Comparison of ENCODE assay signal across 12 mouse cellular contexts in genomic region chr2:165323484-165323883, GRCm38 (mm10). TPM values are rescaled to one million over a fixed set of nuclear protein-coding genes. Genes with fewer than 3 reads are reported as not detected.
A peak's percentile ranks its signal among the peaks of the same experiment; 100 is the strongest.
DNase-seq lines count a peak whose midpoint lies in the region; ATAC-seq and TF ChIP-seq lines count a peak whose summit lies in the region.
"Had no signal": no experiment of that assay in that cellular context is flagged by ENCODE, and none has a peak within 500 bp of the region (broad histone marks: within the 10 kb centered on the region; RNA-seq: fewer than 3 reads in every experiment).

No protein-coding gene starts in this region.

- no peak overlapping the region for H3K4me2 ChIP-seq in midbrain, embryonic 11.5 days
- no peak overlapping the region for H3K4me2 ChIP-seq in midbrain, postnatal 0 days (ENCODE audit: low read depth, low read length, poor library complexity, severe bottlenecking)
- 0 out of 2 replicates have a peak overlapping the region, but pooled peaks have one; percentile 72 for H3K4me2 ChIP-seq in midbrain, embryonic 16.5 days (ENCODE audit: low read length)
- H3K4me2 ChIP-seq in liver, postnatal 0 days (ENCODE audit: low read depth, low read length) = no peak overlapping the region

- TF ChIP-seq EP300 in liver, postnatal 0 days (IDR thresholded peaks at IDR 0.05; ENCODE audit: low read depth) = no peak

- DNase-seq in cerebellum, adult 11-12 months = peak; percentile 60
- DNase-seq in cerebellum, adult 8-10 months = no peak
- DNase-seq in kidney, adult 2 months = no peak
- DNase-seq in kidney, adult 18-20 months = no peak
- peak; percentile 54 for DNase-seq in midbrain, embryonic 11.5 days (ENCODE audit: low spot score, missing footprints)
- DNase-seq in midbrain, postnatal 0 days (ENCODE audit: low spot score) = no peak
- DNase-seq in liver, postnatal 0 days = no peak
- DNase-seq: gastrocnemius, postnatal 10 days; thymus, postnatal 4 days had no signal

- TF ChIP-seq CTCF in kidney, adult 2 months (conservative IDR thresholded peaks at IDR 0.05; ENCODE audit: insufficient read depth, insufficient read length, low read depth, low read length) = no peak
- no peak for TF ChIP-seq CTCF in midbrain, postnatal 0 days (IDR thresholded peaks at IDR 0.05)
- TF ChIP-seq CTCF in liver, postnatal 0 days (IDR thresholded peaks at IDR 0.05; ENCODE audit: low read depth) = no peak

- peaks cover 18% of the 10 kb centered on the region for H3K4me1 ChIP-seq in kidney, adult 2 months (ENCODE audit: control insufficient read depth, insufficient read depth, low read length)
- peaks cover 50% of the 10 kb centered on the region for H3K4me1 ChIP-seq in midbrain, embryonic 11.5 days (ENCODE audit: control insufficient read depth, insufficient read depth, low read length)
- H3K4me1 ChIP-seq in midbrain, postnatal 0 days (ENCODE audit: insufficient read depth, low read length) = peaks cover 23% of the 10 kb centered on the region
- peaks cover 53% of the 10 kb centered on the region for H3K4me1 ChIP-seq in midbrain, embryonic 16.5 days (ENCODE audit: control insufficient read depth, insufficient read depth, low read length)
- H3K4me1 ChIP-seq in liver, postnatal 0 days (ENCODE audit: insufficient read depth) = peaks cover 75% of the 10 kb centered on the region

- H3K9ac ChIP-seq in midbrain, embryonic 11.5 days (ENCODE audit: low read length) = no peak overlapping the region; the same call in 1 of the 2 replicates
- H3K9ac ChIP-seq in midbrain, postnatal 0 days (replicated peaks; ENCODE audit: low read length, poor library complexity, severe bottlenecking) = no peak overlapping the region
- H3K9ac ChIP-seq in midbrain, embryonic 16.5 days (ENCODE audit: low read depth, low read length) = no peak overlapping the region
- H3K9ac ChIP-seq in liver, postnatal 0 days (replicated peaks) = no peak overlapping the region

- H3K27me3 ChIP-seq in kidney, adult 2 months (replicated peaks; ENCODE audit: control insufficient read depth, insufficient read depth, low read length) = no peaks in the 10 kb centered on the region
- no peaks in the 10 kb centered on the region; the same call in 1 of the 2 replicates for H3K27me3 ChIP-seq in midbrain, embryonic 11.5 days (ENCODE audit: control insufficient read depth, insufficient read depth, low read length)
- H3K27me3 ChIP-seq in midbrain, postnatal 0 days (ENCODE audit: insufficient read depth, low read length) = no peaks in the 10 kb centered on the region
- no peaks in the 10 kb centered on the region for H3K27me3 ChIP-seq in midbrain, embryonic 16.5 days (ENCODE audit: control insufficient read depth, insufficient read depth, low read depth, low read length)
- no peaks in the 10 kb centered on the region for H3K27me3 ChIP-seq in liver, postnatal 0 days (ENCODE audit: insufficient read depth, low read length)

- no peak overlapping the region for H3K4me3 ChIP-seq in kidney, adult 2 months (ENCODE audit: insufficient read depth, low read depth, low read length)
- no peak overlapping the region for H3K4me3 ChIP-seq in midbrain, embryonic 11.5 days (ENCODE audit: low read depth, low read length)
- H3K4me3 ChIP-seq in midbrain, postnatal 0 days (ENCODE audit: low read depth, low read length) = no peak overlapping the region
- H3K4me3 ChIP-seq in midbrain, embryonic 16.5 days (ENCODE audit: low read depth, low read length) = no peak overlapping the region
- no peak overlapping the region for H3K4me3 ChIP-seq in liver, postnatal 0 days (ENCODE audit: low read depth, low read length)

- TF ChIP-seq POLR2A in kidney, adult 2 months (IDR thresholded peaks at IDR 0.05; ENCODE audit: low read depth, low read length) = no peak

- H3K27ac ChIP-seq in kidney, adult 2 months (ENCODE audit: insufficient read depth, low read depth, low read length) = peak overlapping the region; percentile 19
- no peak overlapping the region for H3K27ac ChIP-seq in midbrain, embryonic 11.5 days (ENCODE audit: low read depth, low read length)
- no peak overlapping the region for H3K27ac ChIP-seq in midbrain, postnatal 0 days (ENCODE audit: low read depth, low read length)
- no peak overlapping the region for H3K27ac ChIP-seq in midbrain, embryonic 16.5 days (ENCODE audit: low read length)
- no peak overlapping the region for H3K27ac ChIP-seq in liver, postnatal 0 days (ENCODE audit: low read depth)

- 70% methylated on average over 5 of the region's 5 CpGs for WGBS in kidney, adult 2 months
- 75% methylated on average over 5 of the region's 5 CpGs for WGBS in midbrain, embryonic 11.5 days
- WGBS in midbrain, postnatal 0 days = 73% methylated on average over 5 of the region's 5 CpGs
- 61% methylated on average over 5 of the region's 5 CpGs for WGBS in midbrain, embryonic 16.5 days
- WGBS in liver, postnatal 0 days (ENCODE audit: insufficient replicate concordance) = 75% methylated on average over 5 of the region's 5 CpGs

- H3K36me3 ChIP-seq in kidney, adult 2 months (ENCODE audit: control insufficient read depth, insufficient read depth, low read length) = no peaks in the 10 kb centered on the region
- H3K36me3 ChIP-seq in midbrain, embryonic 11.5 days (ENCODE audit: control insufficient read depth, insufficient read depth, low read length) = no peaks in the 10 kb centered on the region
- no peaks in the 10 kb centered on the region for H3K36me3 ChIP-seq in midbrain, postnatal 0 days (ENCODE audit: insufficient read depth, low read length)
- no peaks in the 10 kb centered on the region for H3K36me3 ChIP-seq in midbrain, embryonic 16.5 days (ENCODE audit: control insufficient read depth, insufficient read depth, low read length)
- no peaks in the 10 kb centered on the region for H3K36me3 ChIP-seq in liver, postnatal 0 days (replicated peaks; ENCODE audit: insufficient read depth, low read length)

- no peak for ATAC-seq in midbrain, embryonic 11.5 days (ENCODE audit: low FRiP score)
- no peak for ATAC-seq in midbrain, postnatal 0 days (ENCODE audit: low FRiP score)
- no peak for ATAC-seq in midbrain, embryonic 16.5 days
- no peak for ATAC-seq in liver, postnatal 0 days

- H3K9me3 ChIP-seq in midbrain, embryonic 11.5 days (ENCODE audit: control insufficient read depth, low read length) = no peaks in the 10 kb centered on the region
- no peaks in the 10 kb centered on the region for H3K9me3 ChIP-seq in midbrain, postnatal 0 days (ENCODE audit: low read length)
- no peaks in the 10 kb centered on the region for H3K9me3 ChIP-seq in midbrain, embryonic 16.5 days (replicated peaks; ENCODE audit: control insufficient read depth, low read length, poor library complexity, severe bottlenecking)
- H3K9me3 ChIP-seq in liver, postnatal 0 days (ENCODE audit: low read length) = no peaks in the 10 kb centered on the region
- H3K9me3 ChIP-seq: G1E had no signal

RNA-seq across cellular contexts. Expression of gene Elmo2, which starts 2.8 kb away (rescaled TPM):
- 56.3 and 59.9 TPM in 2 replicates for polyA plus RNA-seq in kidney, adult 2 months (2012; rRNA removed)
- polyA plus RNA-seq in midbrain, embryonic 11.5 days (2014; fragmentation: Nextera tagmentation; extraction: Ambion mirVana) = 79.9 and 83.1 TPM in 2 replicates
- 98.6 and 99.4 TPM in 2 replicates for total RNA-seq in midbrain, postnatal 0 days (2014; rRNA removed)
- polyA plus RNA-seq in midbrain, postnatal 0 days (2015; fragmentation: Nextera tagmentation; extraction: Ambion mirVana) = 77.2 and 80.2 TPM in 2 replicates
- 108 and 112 TPM in 2 replicates for polyA plus RNA-seq in midbrain, embryonic 16.5 days (2015; fragmentation: Nextera tagmentation; extraction: Ambion mirVana)
- polyA plus RNA-seq in liver, postnatal 0 days (2015; fragmentation: Nextera tagmentation; extraction: Ambion mirVana) = 11.0 and 12.3 TPM in 2 replicates

RNA-seq across cellular contexts. Expression of gene Slc35c2, which starts 35.8 kb away (rescaled TPM):
- 64.1 and 69.8 TPM in 2 replicates for polyA plus RNA-seq in kidney, adult 2 months (2012; rRNA removed)
- polyA plus RNA-seq in midbrain, embryonic 11.5 days (2014; fragmentation: Nextera tagmentation; extraction: Ambion mirVana) = 49.5 and 49.7 TPM in 2 replicates
- total RNA-seq in midbrain, postnatal 0 days (2014; rRNA removed) = 89.6 and 98.9 TPM in 2 replicates
- 68.7 and 69.3 TPM in 2 replicates for polyA plus RNA-seq in midbrain, postnatal 0 days (2015; fragmentation: Nextera tagmentation; extraction: Ambion mirVana)
- polyA plus RNA-seq in midbrain, embryonic 16.5 days (2015; fragmentation: Nextera tagmentation; extraction: Ambion mirVana) = 68.0 and 71.9 TPM in 2 replicates
- polyA plus RNA-seq in liver, postnatal 0 days (2015; fragmentation: Nextera tagmentation; extraction: Ambion mirVana) = 29.3 and 30.5 TPM in 2 replicates

RNA-seq across cellular contexts. Expression of gene Zfp663, which starts 45.0 kb away (rescaled TPM):
- polyA plus RNA-seq in kidney, adult 2 months (2012; rRNA removed) = not detected in 2 replicates
- polyA plus RNA-seq in midbrain, embryonic 11.5 days (2014; fragmentation: Nextera tagmentation; extraction: Ambion mirVana) = 9.0 and 10.1 TPM in 2 replicates
- total RNA-seq in midbrain, postnatal 0 days (2014; rRNA removed) = 4.8 and 10.2 TPM in 2 replicates
- 3.8 and 4.3 TPM in 2 replicates for polyA plus RNA-seq in midbrain, postnatal 0 days (2015; fragmentation: Nextera tagmentation; extraction: Ambion mirVana)
- polyA plus RNA-seq in midbrain, embryonic 16.5 days (2015; fragmentation: Nextera tagmentation; extraction: Ambion mirVana) = 7.3 and 9.1 TPM in 2 replicates
- polyA plus RNA-seq in liver, postnatal 0 days (2015; fragmentation: Nextera tagmentation; extraction: Ambion mirVana) = not detected in 2 replicates
- total RNA-seq: megakaryocyte-erythroid progenitor cell, adult 5-6 weeks had no signal
- polyA plus RNA-seq: G1E had no signal

Comparison
In these comparisons a context has a peak if more than half of its experiments do, and no peak if none do; other contexts are left out.
1. DNase-seq: peak in cerebellum, adult 11-12 months (single experiment) and midbrain, embryonic 11.5 days (single experiment); none in cerebellum, adult 8-10 months (single experiment), kidney, adult 2 months (single experiment), kidney, adult 18-20 months (single experiment), midbrain, postnatal 0 days (single experiment) and liver, postnatal 0 days (single experiment).